Mouse (Mus musculus) Muller cell, postnatal 12 days (primary cell): ENCODE measurements around the gene Zeb2.

Experiments used
- DNase-seq: peaks from one replicate; pipeline ENCODE4 v3.0.0-alpha.2; 2015; ENCODE audit errors: inconsistent ontology term

Zeb2 gene

GRCm38 (mm10) chr2:45060768-45061167 lies 56.4 kb downstream of the Zeb2 start:
- DNase-seq: no peak

GRCm38 (mm10) chr2:45060202-45060601 lies 57.0 kb downstream of the Zeb2 start:
- no peak for DNase-seq

- no peak for DNase-seq
Measured at GRCm38 (mm10) chr2:45059599-45059998, 57.6 kb downstream of the Zeb2 start.

- peak; percentile 74 for DNase-seq
Measured at GRCm38 (mm10) chr2:45059010-45059409, 58.2 kb downstream of the Zeb2 start.

- DNase-seq: no peak
Measured at GRCm38 (mm10) chr2:45058183-45058582, 59.0 kb downstream of the Zeb2 start.

GRCm38 (mm10) chr2:45056856-45057562 lies 60.2 kb downstream of the Zeb2 start:
- no peak for DNase-seq

GRCm38 (mm10) chr2:45055926-45056325 lies 61.3 kb downstream of the Zeb2 start:
- DNase-seq: no peak

GRCm38 (mm10) chr2:45055034-45055615 lies 62.1 kb downstream of the Zeb2 start:
- DNase-seq: no peak

GRCm38 (mm10) chr2:45054070-45055025 lies 62.8 kb downstream of the Zeb2 start:
- DNase-seq: no peak

- DNase-seq: no peak
Measured at GRCm38 (mm10) chr2:45052587-45052986, 64.6 kb downstream of the Zeb2 start.

GRCm38 (mm10) chr2:45051321-45051720 lies 65.9 kb downstream of the Zeb2 start:
- DNase-seq: no peak

- no peak for DNase-seq
Measured at GRCm38 (mm10) chr2:45049923-45050322, 67.3 kb downstream of the Zeb2 start.

- peak; percentile 47 for DNase-seq
Measured at GRCm38 (mm10) chr2:45049279-45049678, 67.9 kb downstream of the Zeb2 start.

GRCm38 (mm10) chr2:45040706-45041312 lies 76.4 kb downstream of the Zeb2 start:
- DNase-seq: no peak

- DNase-seq: no peak
Measured at GRCm38 (mm10) chr2:45039503-45039902, 77.7 kb downstream of the Zeb2 start.

GRCm38 (mm10) chr2:45028091-45028638 lies 89.0 kb downstream of the Zeb2 start:
- DNase-seq: no peak

- no peak for DNase-seq
Measured at GRCm38 (mm10) chr2:45017186-45017800, 99.9 kb downstream of the Zeb2 start.

GRCm38 (mm10) chr2:45013325-45013724 lies 103.9 kb downstream of the Zeb2 start:
- no peak for DNase-seq

- DNase-seq: no peak
Measured at GRCm38 (mm10) chr2:45012676-45013075, 104.5 kb downstream of the Zeb2 start.

GRCm38 (mm10) chr2:45010701-45011100 lies 106.5 kb downstream of the Zeb2 start:
- DNase-seq: no peak

GRCm38 (mm10) chr2:44999906-45000305 lies 117.3 kb downstream of the Zeb2 start:
- DNase-seq: no peak
